Mouse (Mus musculus): Measurements from ENCODE around the gene Serpinb6e.

The Serpinb6e gene

DNA sequence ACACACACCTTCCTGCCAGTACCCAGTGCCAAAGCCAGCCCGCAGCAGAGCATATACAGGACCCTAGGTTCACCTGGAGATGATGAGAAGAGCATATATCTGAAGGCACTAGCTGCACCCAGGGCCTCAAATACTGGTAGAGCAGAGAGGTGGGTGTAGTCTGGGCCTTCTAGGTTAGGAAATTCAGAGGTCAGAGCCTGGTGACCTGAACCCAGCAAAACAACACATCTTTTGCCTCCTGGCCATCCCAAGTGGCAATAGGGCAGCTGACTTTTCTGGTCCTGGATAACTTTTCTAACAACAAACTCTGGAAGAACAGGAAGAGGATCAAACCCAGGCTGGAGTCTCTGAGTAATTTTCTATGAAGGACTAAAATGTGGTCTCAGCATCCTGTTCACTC is at the start of gene Serpinb6e:
Gene Serpinb6e, minus strand, starts transcription at position 101 of the 400 bp plus-strand sequence.
- no peak for DNase-seq (ENCODE audit: low spot score)

DNA sequence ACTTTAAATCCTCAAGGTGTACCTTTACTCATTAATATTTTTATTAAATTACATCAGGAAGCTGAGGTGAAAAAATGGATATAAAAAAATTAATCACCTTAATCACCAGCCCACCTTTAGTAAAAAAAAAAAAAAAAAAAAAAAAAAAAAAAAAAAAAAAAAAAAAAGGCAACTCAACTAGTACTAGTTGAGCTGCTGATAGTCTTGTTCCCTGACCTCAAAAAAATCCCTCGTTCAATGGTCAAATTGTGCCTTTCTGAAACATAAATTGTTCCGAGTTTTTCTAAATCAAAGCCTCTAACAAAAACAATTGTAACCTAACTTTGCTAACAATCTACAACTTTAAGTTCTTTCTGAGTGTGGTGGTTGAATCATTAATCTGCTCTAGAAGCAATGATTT is 12.5 kb downstream of the Serpinb6e start:
- DNase-seq (ENCODE audit: low spot score), result no peak

DNA sequence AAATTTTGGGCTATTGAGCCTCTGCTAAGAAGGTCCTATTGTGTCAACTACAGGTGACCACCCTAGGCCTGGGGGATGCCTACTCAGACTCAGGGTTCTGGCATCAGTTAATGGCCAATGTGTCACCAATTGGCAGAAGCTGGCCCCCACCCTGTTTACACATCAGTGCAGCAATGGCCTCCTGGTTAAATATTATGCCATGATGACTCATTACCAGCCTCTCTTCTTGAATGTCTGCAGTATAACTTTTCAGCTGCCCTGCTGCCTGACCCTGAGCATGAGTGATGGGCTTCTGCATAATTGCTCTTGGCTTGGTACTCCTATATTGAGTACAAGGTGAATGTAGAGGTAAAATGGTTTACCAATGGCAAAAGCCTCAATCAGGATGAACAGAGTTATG is 19.8 kb downstream of the Serpinb6e start:
- DNase-seq (ENCODE audit: low spot score), result no peak

DNA sequence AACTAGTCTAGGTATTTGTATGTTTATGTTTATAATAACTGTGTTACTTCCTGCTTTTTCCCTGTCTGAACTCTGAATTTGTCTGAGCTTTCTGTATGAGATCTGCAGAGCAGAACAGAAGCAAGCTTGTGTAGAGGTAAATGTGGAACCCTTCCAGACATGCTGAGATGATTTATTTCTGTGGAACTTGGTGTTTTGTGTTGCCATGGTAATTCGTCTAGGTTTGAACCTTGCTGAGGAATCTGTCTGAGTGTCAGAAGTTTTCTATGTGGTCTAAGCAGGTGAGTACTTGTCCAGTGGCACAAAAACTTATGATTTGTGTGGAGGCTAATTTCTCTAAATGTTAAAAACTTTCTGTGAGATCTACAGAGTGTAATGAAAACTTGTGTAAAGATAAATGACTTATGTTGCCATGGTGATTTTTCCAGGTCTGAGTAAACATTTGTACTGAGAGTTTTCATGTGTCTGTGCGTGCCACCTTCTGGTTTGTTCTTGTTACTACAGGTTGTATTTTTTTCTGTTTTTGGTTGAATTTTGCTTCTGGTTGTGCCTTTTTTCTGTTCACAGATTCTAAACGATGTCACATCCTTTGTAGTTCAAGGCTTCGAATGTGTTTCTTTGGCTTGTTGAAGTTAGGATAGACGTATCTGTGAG is 21.6 kb downstream of the Serpinb6e start:
- no peak for DNase-seq (ENCODE audit: low spot score)
